ENCODE assay signal across 31 mouse cellular contexts in genomic region chr2:154313771-154314170, GRCm38 (mm10). TPM values are rescaled to one million over a fixed set of nuclear protein-coding genes. Genes with fewer than 3 reads are reported as not detected.
"Had no signal": no experiment of that assay in that cellular context is flagged by ENCODE, and none has a peak within 500 bp of the region (broad histone marks: within the 10 kb centered on the region; RNA-seq: fewer than 3 reads in every experiment).

No protein-coding gene starts in this region.

RNA-seq across cellular contexts. Expression of gene Bpifb9b, which starts 6.7 kb away (rescaled TPM):
- total RNA-seq: gastrocnemius, adult 2 months; gastrocnemius, postnatal 10 days; gastrocnemius, postnatal 25 days; gastrocnemius, postnatal 4 days; heart, adult 18-20 months; heart, adult 8-10 months; heart, postnatal 10 days; heart, postnatal 25 days; heart, postnatal 4 days; layer of hippocampus, adult 2 months; layer of hippocampus, postnatal 10 days; layer of hippocampus, postnatal 25 days; left cerebral cortex, adult 2 months; left cerebral cortex, postnatal 14 days; left cerebral cortex, postnatal 36 days had no signal
- polyA plus RNA-seq: frontal cortex, adult 2 months; heart, embryonic 10.5 days; heart, embryonic 12.5 days; heart, embryonic 14.5 days; heart, embryonic 16.5 days; hindbrain, embryonic 11.5 days; hindbrain, embryonic 13.5 days; hindbrain, embryonic 15.5 days; intestine, embryonic 15.5 days; intestine, postnatal 0 days; kidney, embryonic 14.5 days; kidney, embryonic 16.5 days; limb, embryonic 10.5 days; limb, embryonic 12.5 days; limb, embryonic 14.5 days had no signal

RNA-seq across cellular contexts. Expression of gene Bpifb9a, which starts 56.1 kb away (rescaled TPM):
- total RNA-seq: gastrocnemius, adult 2 months; gastrocnemius, postnatal 10 days; gastrocnemius, postnatal 25 days; gastrocnemius, postnatal 4 days; heart, adult 18-20 months; heart, adult 8-10 months; heart, postnatal 10 days; heart, postnatal 25 days; heart, postnatal 4 days; hindbrain, postnatal 0 days; layer of hippocampus, adult 2 months; layer of hippocampus, postnatal 10 days; layer of hippocampus, postnatal 25 days; left cerebral cortex, adult 2 months; left cerebral cortex, postnatal 14 days; left cerebral cortex, postnatal 36 days had no signal
- polyA plus RNA-seq: frontal cortex, adult 2 months; heart, embryonic 10.5 days; heart, embryonic 14.5 days; heart, embryonic 16.5 days; hindbrain, embryonic 11.5 days; hindbrain, embryonic 13.5 days; hindbrain, embryonic 15.5 days; intestine, embryonic 15.5 days; intestine, postnatal 0 days; kidney, embryonic 14.5 days; kidney, embryonic 16.5 days; limb, embryonic 10.5 days; limb, embryonic 12.5 days; limb, embryonic 14.5 days had no signal
